Mouse (Mus musculus): ENCODE results near the gene Smad3.

- TF ChIP-seq POLR2A (IDR thresholded peaks at IDR 0.05; ENCODE audit: low read depth, low read length), result no peak
- TF ChIP-seq CTCF (IDR thresholded peaks at IDR 0.05; ENCODE audit: extremely low read depth, insufficient read depth, insufficient read length, insufficient replicate concordance), result no peak
Observed at GRCm38 (mm10) chr9:63738086-63738701, 19.6 kb downstream of the Smad3 start.

All from spleen, adult 2 months (tissue).